Mouse (Mus musculus): ENCODE measurements around the gene Gm15319. TPM values are rescaled to one million over a fixed set of nuclear protein-coding genes. Genes with fewer than 3 reads are reported as not detected.
"Not testable (repeated sequence)": the region's sequence is repeated elsewhere in the genome, so short reads cannot be mapped to it uniquely, and the experiment has no call there.

Gene Gm15319
- polyA plus RNA-seq, 1 experiment from 2014 or later, result not detected

DNA sequence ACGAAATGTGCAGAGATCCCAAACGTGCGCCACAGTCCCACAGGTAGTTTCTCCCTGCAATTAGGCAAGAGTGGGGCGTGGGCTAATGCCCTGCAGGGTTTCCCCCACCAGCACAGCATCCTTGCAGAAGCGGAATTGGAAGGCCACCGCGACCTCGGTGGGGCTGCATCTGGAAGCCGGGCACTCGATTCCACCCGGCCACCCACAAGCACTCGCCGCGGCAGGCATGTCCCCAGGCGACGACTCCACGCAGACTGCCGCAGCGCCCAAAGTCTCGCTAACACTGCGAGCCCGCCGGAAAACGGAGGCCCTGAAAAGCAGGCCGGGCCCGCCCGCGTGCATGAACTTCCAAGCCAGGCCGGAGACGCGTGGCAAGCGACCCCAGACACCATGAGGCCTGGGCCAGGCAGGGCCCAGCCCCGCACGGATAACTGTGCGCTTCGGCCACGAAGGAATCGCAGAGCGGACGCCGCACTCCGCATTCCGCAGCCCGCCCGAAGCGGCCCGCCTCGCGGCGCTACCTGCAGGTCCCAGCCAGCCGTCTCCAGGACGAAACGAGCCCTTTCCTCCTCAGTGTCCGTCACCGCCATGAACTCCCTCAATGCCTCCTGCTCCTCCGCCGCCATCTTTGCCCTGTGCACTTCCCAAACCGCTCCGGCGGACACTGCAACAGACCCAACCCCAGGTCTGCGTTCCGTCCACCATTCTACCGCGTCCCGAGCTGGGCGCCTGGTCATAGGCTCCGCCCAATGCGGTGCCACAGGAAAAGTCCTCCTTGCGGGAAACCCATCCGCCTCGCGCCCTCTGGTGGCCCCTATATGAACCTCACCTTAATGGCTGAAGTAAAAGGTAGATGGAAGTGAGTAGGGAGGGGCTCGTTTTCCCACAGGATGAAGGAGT is 66.0 kb downstream of the Gm15319 start:
- not testable (repeated sequence) for H3K27me3 ChIP-seq (replicated peaks); H3K4me1 ChIP-seq; H3K36me3 ChIP-seq; H3K9me3 ChIP-seq
- Histone ChIP-seq H3K9ac (peak overlapping the region; percentile 93), H3K4me3 (peak overlapping the region; percentile 64), H3K4me2 (peak overlapping the region; percentile 70), H3K27ac (replicated peaks) (peak overlapping the region; percentile 75)
- ATAC-seq (ENCODE audit: extremely low read depth, insufficient number of reproducible peaks, low FRiP score, low TSS enrichment), result peak; percentile 87
- WGBS, result 10% methylated on average over 72 of the region's 73 CpGs

DNA sequence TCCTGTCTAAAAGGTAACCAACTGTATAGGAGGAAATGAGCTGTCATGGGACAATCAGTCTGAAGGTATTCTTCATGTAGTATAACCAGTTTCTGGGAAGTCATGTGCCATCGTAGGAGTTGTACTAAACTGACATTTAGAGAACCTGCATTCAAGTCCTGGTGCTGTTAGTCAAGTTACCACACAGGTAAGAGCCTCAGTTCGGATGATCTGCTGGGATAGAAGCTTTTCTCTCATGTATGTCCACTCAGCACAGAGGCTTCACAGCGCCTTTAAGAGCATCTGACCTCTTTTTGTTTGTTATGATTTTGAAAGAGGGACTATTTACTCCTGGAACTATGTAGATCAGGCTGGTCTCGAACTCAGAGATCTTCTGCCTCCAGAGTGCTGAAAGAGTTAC is 67.1 kb downstream of the Gm15319 start:
- not testable (repeated sequence) for H3K36me3 ChIP-seq; H3K4me2 ChIP-seq; H3K9me3 ChIP-seq; H3K4me3 ChIP-seq; ATAC-seq (ENCODE audit: extremely low read depth, insufficient number of reproducible peaks, low FRiP score, low TSS enrichment); H3K4me1 ChIP-seq; H3K27ac ChIP-seq (replicated peaks); H3K9ac ChIP-seq; H3K27me3 ChIP-seq (replicated peaks)
- WGBS, result 83% methylated on average over 3 of the region's 4 CpGs

DNA sequence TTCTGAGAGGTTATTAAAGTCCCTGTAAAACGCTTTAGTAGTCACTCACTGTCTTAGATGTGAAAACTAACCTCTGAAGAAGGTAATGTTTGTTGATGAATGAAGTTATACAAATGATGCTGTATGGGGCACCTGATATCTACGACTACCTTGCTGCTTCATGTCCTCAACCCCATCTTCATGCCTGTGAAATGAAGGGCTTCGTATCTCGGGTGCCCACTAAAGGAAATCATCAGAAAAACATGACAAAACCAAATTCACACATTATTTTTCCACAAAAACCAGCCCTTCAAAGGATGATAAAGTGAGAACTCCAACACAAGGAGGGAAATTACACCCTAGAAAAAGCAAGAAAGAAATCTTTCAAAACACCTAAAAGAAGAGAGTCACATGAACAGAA is 68.2 kb downstream of the Gm15319 start:
- H3K27ac ChIP-seq (replicated peaks); H3K4me3 ChIP-seq; H3K4me2 ChIP-seq; H3K9me3 ChIP-seq; H3K27me3 ChIP-seq (replicated peaks); H3K4me1 ChIP-seq; H3K9ac ChIP-seq; H3K36me3 ChIP-seq; ATAC-seq (ENCODE audit: extremely low read depth, insufficient number of reproducible peaks, low FRiP score, low TSS enrichment): not testable (repeated sequence)
- 81% methylated on average over 4 of the region's 4 CpGs for WGBS

DNA sequence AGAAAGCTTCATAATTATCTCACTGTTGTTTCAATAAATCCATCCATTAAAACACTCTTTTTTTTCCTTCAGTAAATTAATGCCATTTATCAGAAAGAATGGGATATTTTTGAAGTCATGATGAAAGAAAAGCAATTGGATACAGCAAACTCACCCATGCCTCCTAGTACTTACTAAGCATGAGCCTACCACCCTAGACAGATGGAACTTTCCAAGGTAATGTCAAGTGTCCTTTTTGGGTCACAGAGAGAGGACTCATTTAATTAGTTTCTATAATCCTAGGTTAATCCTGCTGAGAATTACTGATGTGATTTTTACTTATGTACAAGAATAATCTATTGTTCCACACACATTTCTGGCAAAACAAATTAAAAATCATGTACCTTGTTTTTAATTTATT is 69.0 kb downstream of the Gm15319 start:
- ATAC-seq (ENCODE audit: extremely low read depth, insufficient number of reproducible peaks, low FRiP score, low TSS enrichment); H3K27me3 ChIP-seq (replicated peaks); H3K27ac ChIP-seq (replicated peaks); H3K9me3 ChIP-seq; H3K4me1 ChIP-seq; H3K9ac ChIP-seq; H3K4me3 ChIP-seq; H3K36me3 ChIP-seq; H3K4me2 ChIP-seq: not testable (repeated sequence)

DNA sequence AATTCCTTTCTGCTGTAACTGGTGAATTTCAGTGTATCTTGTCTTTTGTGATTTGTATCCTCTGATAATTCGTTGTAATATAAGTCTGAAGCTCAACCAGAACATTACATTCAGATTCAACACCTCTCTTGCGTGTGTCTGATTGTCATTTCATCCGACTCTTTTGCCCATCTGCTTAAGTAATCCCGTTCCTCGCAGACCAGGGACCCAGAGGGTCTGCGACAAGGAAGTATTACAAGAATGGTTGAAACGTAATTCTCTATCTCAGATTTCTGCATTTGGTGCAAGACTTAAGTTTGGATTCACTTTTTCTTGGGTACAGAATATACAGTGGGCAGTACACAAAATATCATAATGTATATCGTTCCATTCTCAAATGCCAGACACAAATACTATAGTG is 73.0 kb downstream of the Gm15319 start:
- H3K4me3 ChIP-seq; H3K9ac ChIP-seq; H3K4me1 ChIP-seq; H3K4me2 ChIP-seq; H3K27ac ChIP-seq (replicated peaks); H3K9me3 ChIP-seq; H3K27me3 ChIP-seq (replicated peaks); H3K36me3 ChIP-seq; ATAC-seq (ENCODE audit: extremely low read depth, insufficient number of reproducible peaks, low FRiP score, low TSS enrichment): not testable (repeated sequence)
- WGBS, result 72% methylated on average over 5 of the region's 8 CpGs

DNA sequence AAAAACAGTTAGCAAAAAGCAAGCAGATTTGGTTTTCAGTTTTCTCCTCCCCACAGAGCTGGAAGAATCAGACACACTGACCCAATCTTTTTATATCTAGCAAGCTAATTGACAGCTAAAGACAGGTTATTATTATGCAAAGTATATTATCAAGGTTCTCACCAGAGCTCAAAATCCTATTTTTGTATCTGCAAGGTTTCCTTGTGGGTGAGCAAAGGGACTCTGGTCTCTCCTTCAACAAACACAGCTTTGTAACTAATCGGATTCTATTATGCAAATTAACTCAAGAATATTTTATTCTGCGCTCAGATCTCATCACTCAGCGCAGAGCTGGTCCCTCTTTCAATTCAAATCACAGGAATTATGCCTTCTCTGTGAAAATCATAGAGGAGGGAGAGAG is 74.1 kb downstream of the Gm15319 start:
- H3K27me3 ChIP-seq (replicated peaks); ATAC-seq (ENCODE audit: extremely low read depth, insufficient number of reproducible peaks, low FRiP score, low TSS enrichment); H3K4me3 ChIP-seq; H3K9me3 ChIP-seq; H3K36me3 ChIP-seq; H3K27ac ChIP-seq (replicated peaks); H3K9ac ChIP-seq; H3K4me2 ChIP-seq; H3K4me1 ChIP-seq: not testable (repeated sequence)
- 85% methylated on average over 2 of the region's 3 CpGs for WGBS

DNA sequence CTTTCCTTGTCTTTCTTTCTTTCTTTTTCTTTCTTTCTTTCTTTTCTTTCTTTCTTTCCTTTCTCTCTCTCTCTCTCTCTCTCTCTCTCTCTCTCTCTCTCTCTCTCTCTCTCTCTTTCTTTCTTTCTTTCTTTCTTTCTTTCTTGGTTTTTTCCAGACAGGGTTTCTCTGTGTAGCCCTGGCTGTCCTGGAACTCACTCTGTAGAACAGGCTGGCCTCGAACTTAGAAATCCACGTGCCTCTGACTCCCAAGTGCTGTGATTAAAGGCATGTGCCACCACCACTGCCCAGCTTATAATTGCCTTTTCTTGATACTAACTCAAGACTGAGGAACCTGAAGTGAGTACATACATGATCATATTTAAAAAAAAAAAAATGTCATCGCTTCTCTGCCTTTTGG is 75.3 kb downstream of the Gm15319 start:
- 88% methylated on average over 3 of the region's 3 CpGs for WGBS
- not testable (repeated sequence) for H3K27me3 ChIP-seq (replicated peaks); H3K4me3 ChIP-seq; H3K4me1 ChIP-seq; H3K9ac ChIP-seq; H3K27ac ChIP-seq (replicated peaks); ATAC-seq (ENCODE audit: extremely low read depth, insufficient number of reproducible peaks, low FRiP score, low TSS enrichment); H3K4me2 ChIP-seq; H3K36me3 ChIP-seq; H3K9me3 ChIP-seq
